Mouse (Mus musculus): Measurements from ENCODE around the gene Dis3l2.

Gene Dis3l2

DNA sequence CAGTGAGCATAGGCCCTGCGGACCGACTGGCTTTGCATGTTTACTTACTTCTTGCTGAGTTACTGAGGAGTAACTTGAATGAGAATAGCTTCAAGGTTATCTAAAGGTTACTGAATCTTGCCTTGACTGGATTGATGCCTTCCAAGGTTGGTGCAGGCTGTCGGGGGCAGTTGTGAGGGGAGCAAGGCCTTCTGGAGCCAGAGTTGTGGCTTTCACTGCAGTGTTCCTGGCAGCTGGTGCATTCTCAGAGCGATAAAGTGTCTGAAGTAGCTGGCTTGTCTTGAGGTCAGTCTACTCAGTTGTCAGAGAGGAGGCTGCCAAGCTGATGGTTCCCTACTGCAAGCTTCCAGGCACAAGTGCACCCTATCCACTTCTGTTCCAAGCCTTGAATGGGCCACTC is 15.8 kb downstream of the Dis3l2 start:
- intact Hi-C loops (cut with DNase I), result no loop called here

GRCm38 (mm10) chr1:86733160-86733821 is 29.7 kb downstream of the Dis3l2 start:
- intact Hi-C loops (cut with DNase I), result no loop called here

DNA sequence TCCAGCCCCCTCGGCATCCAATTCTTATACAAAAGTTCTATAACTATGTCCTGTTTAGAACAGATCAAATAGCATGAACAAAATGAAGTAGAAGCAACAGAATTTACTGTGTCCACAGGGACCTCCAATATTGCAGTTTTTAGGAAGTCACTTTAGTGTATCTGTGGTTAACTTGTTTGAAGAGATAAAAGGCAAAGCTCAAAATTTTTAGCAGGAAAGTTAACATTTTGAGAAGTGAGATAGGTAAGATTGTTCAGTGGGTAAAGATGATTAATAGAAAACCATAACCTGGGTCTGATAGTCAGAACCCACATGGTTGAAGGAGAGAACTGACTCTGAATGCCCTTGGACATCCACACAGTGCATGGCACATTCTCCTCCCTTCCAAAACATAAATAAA is 32.8 kb downstream of the Dis3l2 start:
- intact Hi-C loops (cut with DNase I), result no loop called here

- intact Hi-C loops (cut with DNase I), result no loop called here
Observed at GRCm38 (mm10) chr1:86742896-86743295, 39.3 kb downstream of the Dis3l2 start.

- intact Hi-C loops (cut with DNase I), result no loop called here
Observed at GRCm38 (mm10) chr1:86747034-86747433, 43.4 kb downstream of the Dis3l2 start.

DNA sequence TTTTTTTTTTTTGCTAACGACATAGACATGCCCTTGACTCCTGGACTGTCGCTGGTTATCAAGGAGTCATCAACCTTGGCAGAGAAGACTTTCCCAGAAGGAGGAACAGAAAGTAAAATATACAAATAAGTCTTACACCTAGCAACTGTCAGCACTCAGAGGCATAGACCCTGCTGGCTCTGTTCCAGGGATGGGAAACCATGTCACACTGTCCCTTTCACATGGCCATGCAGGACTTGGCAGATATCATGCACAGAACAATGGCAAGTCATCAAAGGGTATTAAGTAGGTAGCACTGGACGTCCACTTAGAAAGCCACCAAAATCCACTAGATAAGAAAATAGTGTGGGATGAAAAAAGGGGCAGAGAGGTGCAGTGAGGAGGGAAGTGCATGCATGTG is 46.5 kb downstream of the Dis3l2 start:
- intact Hi-C loops (cut with DNase I), result no loop called here

DNA sequence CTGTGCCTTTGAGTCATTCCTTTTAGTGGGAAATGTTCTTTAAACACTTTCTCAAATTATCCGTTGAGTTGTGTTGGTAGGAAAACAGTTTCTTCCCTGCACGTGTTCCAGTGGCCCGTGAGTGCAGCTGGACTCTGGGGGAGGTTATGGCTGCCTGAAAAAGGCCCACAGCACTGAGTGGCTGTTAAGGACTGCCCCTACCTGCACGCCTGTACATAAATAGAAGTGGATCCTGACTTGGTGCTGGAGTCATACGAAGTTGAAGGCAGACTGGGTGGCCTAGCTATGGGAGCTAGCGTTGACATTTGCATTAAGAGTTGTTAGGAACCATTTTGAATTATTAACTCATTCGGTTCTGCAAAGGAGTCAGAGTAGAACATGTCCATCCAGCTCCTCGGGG is 49.8 kb downstream of the Dis3l2 start:
- intact Hi-C loops (cut with DNase I), result no loop called here

DNA sequence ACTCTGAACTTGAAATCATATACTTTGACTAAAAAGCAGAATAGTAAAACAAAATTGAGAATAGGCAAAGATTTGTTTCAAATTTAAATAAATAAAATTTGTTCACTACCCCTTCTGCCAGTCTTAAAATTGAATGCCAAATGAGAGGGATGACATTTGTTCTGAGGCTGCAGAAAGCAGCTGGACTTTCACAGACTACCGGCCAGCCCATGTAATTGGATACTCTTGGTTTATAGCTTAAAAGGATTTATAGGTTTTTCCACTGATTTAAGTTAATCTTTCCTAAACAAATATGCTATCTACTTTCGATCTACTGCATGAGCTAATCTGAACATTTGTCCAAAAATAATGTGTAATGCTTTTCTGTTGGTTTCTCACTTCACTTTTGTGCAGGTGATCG is 50.7 kb downstream of the Dis3l2 start:
- intact Hi-C loops (cut with DNase I), result no loop called here

GRCm38 (mm10) chr1:86758091-86758490 is 54.5 kb downstream of the Dis3l2 start:
- intact Hi-C loops (cut with DNase I), result no loop called here

GRCm38 (mm10) chr1:86762161-86762560 is 58.6 kb downstream of the Dis3l2 start:
- intact Hi-C loops (cut with DNase I), result no loop called here

DNA sequence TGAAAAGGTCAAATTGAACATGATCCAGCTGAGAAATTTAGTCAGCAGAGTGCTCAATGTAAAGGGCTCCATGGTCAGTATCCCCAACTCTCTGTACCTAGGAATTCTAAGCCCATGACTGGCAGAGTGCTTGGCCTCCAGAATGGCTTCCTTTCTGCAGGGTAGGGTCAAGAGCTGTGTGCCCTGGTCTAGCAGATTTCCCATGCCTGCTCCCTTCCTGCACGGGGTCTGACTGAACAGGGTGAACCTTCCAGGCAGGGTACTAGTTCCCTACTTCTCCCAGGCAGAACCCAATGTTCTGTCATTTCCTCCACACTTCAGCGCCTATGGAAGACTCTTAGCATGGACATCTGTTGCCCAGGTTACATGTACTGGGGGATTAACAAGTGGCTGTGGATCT is 97.6 kb downstream of the Dis3l2 start:
- intact Hi-C loops (cut with DNase I), result no loop called here

DNA sequence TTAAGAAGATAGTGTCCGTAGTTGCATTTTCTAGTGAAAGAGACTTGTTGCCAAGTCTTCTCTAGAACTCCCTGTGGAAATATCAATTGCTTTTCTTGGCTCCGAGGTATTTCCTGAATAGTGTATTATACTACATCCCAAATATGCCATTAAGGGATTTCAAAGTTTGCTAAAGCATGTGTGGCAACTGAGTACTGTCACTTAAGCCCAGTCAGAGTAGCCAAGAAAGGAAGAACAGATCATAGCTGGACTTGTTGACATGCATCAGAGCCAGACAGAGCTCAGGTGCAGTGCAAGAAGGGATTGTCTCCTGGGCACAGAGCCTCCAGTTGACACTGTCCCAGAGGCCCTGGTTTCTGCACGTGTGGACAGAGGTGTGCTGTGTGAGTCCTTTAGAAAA is 108.1 kb downstream of the Dis3l2 start:
- intact Hi-C loops (cut with DNase I), result no loop called here

DNA sequence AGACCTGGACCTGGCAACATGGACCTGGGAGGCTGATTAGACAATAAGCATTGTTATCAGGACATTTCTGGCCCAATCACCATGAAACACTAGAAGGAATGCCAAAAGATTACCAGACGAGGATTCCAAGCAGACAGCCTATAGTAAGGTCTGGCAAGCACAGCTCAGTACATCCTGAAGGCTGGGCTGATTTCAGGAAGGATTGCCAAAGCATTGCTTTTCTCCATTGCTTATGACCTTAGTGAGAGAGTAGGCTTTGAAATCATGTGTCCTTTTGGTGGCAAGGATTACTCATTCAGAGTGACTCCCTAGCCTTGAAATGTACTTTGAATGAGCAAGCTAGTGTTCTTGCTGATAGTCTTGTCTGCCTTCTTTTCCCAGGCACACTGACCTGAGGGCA is 118.7 kb downstream of the Dis3l2 start:
- intact Hi-C loops (cut with DNase I), result no loop called here

DNA sequence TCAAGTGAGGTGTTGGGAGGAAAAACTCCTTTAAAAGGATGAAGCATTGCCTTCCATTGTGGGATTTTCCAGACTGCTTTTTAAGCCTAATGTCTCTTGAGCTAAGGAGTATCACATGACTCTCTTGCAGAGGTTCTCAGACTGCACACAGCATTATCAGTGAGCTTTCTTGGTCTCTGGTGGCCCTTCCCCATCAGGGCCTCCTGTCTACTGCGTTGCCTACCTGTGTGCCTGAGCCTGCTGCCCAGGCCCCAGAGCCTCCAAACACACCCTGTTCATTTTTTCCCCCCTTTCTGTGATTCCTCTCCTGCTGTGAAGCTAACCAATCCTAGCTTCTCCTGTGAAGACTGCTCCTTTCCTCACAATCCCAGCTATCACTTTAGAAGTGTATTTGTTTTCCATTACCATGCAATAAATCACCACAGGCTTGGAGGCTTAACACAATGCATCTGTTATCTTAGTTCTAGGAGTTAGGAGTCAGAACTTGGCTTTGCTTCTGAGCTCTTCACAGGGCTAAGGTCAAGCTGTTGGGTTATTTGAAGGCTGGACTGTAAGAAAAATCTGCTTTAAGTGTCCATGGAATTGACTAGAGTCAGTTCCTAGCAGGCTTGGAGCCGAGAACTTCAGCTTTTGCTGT is 130.9 kb downstream of the Dis3l2 start:
- intact Hi-C loops (cut with DNase I), result no loop called here

DNA sequence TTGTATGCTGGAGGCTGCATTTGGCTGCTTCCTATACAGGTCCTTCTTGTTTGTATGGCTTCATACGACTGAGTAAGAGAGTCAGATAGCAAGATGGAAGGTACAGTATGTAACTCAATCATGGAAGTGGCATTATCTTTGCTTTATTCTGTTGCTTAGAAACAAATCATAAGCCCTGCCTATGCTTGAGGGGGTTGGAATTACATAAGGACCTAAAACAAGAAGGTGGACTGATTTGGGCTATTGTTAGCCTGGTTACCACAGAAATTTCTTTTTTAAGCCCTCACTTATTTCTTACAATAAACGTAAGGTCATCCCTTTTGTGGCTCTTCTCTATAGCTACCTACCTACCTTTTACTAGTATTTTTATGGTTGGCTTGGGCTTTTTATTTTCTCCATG is 131.4 kb downstream of the Dis3l2 start:
- intact Hi-C loops (cut with DNase I), result no loop called here

DNA sequence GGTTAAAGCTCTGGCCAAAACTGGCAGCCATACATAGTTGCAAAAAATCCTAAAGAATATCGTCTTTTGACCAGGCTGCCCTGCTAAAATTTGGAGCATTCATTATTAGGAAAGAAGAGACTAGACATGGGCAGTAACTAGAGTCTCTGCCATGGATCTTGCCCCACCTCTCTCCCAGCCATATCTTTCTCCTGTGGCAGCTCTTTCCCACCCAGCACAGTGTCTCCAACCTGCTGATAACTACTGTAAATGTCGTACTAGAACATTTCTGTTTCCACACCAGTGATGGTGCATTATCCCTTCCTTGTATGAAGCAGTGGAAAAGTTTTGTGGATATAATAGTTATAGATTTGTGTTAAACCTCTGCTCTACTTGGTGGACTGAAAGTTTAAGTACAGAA is 147.1 kb downstream of the Dis3l2 start:
- intact Hi-C loops (cut with DNase I), result no loop called here

- intact Hi-C loops (cut with DNase I), result no loop called here
Observed at GRCm38 (mm10) chr1:86858876-86859275, 155.3 kb downstream of the Dis3l2 start.

GRCm38 (mm10) chr1:86859371-86859770 is 155.8 kb downstream of the Dis3l2 start:
- intact Hi-C loops (cut with DNase I), result no loop called here

- intact Hi-C loops (cut with DNase I), result no loop called here
Observed at GRCm38 (mm10) chr1:86873745-86874144, 170.1 kb downstream of the Dis3l2 start.

- intact Hi-C loops (cut with DNase I), result no loop called here
Observed at GRCm38 (mm10) chr1:86878743-86879142, 175.1 kb downstream of the Dis3l2 start.

DNA sequence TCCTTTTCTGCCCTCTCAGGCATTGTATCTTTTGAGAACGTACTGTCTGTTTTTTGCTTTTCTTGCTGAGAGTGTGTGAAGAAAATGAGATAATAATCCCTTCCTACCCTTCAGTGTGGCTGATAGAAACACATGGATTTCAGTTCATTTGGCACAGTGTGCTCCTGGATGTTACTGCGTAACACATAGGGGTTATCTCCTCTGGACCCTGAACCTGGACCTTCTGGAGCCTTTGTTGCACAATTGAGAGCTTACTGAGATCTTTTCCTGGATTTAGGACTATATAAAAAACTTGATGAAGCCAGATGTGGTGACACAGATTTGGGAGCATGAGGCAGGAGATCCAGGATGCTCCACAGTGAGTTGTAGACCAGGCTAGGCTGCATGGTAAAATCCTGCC is 175.9 kb downstream of the Dis3l2 start:
- intact Hi-C loops (cut with DNase I), result no loop called here

- intact Hi-C loops (cut with DNase I), result no loop called here
Observed at GRCm38 (mm10) chr1:86887060-86887459, 183.5 kb downstream of the Dis3l2 start.

DNA sequence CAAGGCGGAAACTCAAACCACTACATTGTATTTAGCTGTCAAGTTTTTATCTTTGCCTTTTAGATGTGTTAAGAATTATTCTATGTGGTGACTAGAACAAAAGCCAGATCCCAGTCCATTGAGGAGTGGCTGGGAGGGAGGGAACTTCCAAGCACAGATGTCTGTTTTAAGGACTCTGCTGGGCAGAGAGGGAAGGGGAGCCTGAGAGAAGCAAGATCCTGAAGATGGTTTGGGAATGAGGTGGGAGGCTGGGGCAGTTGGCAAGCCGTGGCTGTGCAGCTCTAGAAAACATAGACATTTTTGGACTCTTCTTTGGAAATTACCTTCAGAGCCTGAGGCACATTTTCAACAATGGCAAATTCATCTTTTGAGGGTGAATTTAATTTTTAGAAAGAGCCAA is 208.9 kb downstream of the Dis3l2 start:
- intact Hi-C loops (cut with DNase I), result no loop called here
